Mouse (Mus musculus) small intestine, adult 2 months (tissue): Measurements from ENCODE around the gene Capn11. TPM values are rescaled to one million over a fixed set of nuclear protein-coding genes. Genes with fewer than 3 reads are reported as not detected.
A peak's percentile ranks its signal among the peaks of the same experiment; 100 is the strongest.

Source experiments
- H3K27ac ChIP-seq: fragments of 200-500 bp; 2 replicates; pipeline ENCODE4 v1.5.1; 2012; ENCODE audit warnings: low read depth, low read length, control low read depth, inconsistent platforms; ENCODE audit not compliant: insufficient read depth
- H3K27me3 ChIP-seq: fragments of 200-500 bp; 2 replicates; pipeline ENCODE4 v1.6.1; 2012; ENCODE audit warnings: mild to moderate bottlenecking, moderate library complexity, low read length, inconsistent platforms; ENCODE audit not compliant: control insufficient read depth, insufficient read depth
- H3K36me3 ChIP-seq: fragments of 200-500 bp; 2 replicates; pipeline ENCODE4 v1.6.1; 2012; ENCODE audit warnings: mild to moderate bottlenecking, low read length, control low read depth, inconsistent platforms; ENCODE audit not compliant: control insufficient read depth, insufficient read depth
- H3K4me1 ChIP-seq: fragments of 200-500 bp; 2 replicates; pipeline ENCODE4 v1.6.1; 2012; ENCODE audit warnings: low read length, inconsistent platforms, mixed read lengths; ENCODE audit not compliant: control insufficient read depth, insufficient read depth, insufficient read length
- H3K4me3 ChIP-seq: fragments of 200-500 bp; 2 replicates; pipeline ENCODE4 v1.5.1; 2012; ENCODE audit warnings: low read depth, mild to moderate bottlenecking, control low read depth, inconsistent platforms, low read length, moderate library complexity
- CTCF ChIP-seq: fragments of 200-500 bp; IDR thresholded peaks from 2 replicates; pipeline ENCODE4 v1.5.1; 2012; ENCODE audit warnings: low read depth, mild to moderate bottlenecking, control low read depth, inconsistent platforms, low read length, moderate library complexity, mixed read lengths; ENCODE audit not compliant: insufficient replicate concordance, insufficient read length; ENCODE audit errors: extremely low read depth
- POLR2A ChIP-seq: fragments of 200-500 bp; IDR thresholded peaks from 2 replicates; pipeline ENCODE4 v1.6.1; 2012; ENCODE audit warnings: low read depth, mild to moderate bottlenecking, control low read depth, inconsistent platforms, low read length, moderate library complexity
- WGBS: fragments of 180-500 bp; shearing (Covaris S2); methylation state at CpG from one replicate; pipeline ENCODE4 v1.1.7; 2018; 5-methylcytosine and 5-hydroxymethylcytosine counted together
- polyA plus RNA-seq: library from polyadenylated mRNA; depleted of rRNA; stranded (reverse); fragments of >200 nt; gene quantifications from 2 replicates; pipeline ENCODE4 v1.2.3, GENCODE M21; 2012

The Capn11 gene
- polyA plus RNA-seq, 1 experiment, result not detected

GRCm38 (mm10) chr17:45699039-45699740 lies 40.1 kb upstream of the Capn11 start:
- TF ChIP-seq POLR2A (no peak), CTCF (no peak)
- 38% methylated on average over 3 of the region's 3 CpGs for WGBS
- H3K4me1 ChIP-seq, result peaks cover 29% of the 10 kb centered on the region
- H3K4me3 ChIP-seq, result no peak overlapping the region
- no peaks in the 10 kb centered on the region for H3K27me3 ChIP-seq
- peak overlapping the region; percentile 73 for H3K27ac ChIP-seq
- H3K36me3 ChIP-seq, result peaks cover 6% of the 10 kb centered on the region

DNA sequence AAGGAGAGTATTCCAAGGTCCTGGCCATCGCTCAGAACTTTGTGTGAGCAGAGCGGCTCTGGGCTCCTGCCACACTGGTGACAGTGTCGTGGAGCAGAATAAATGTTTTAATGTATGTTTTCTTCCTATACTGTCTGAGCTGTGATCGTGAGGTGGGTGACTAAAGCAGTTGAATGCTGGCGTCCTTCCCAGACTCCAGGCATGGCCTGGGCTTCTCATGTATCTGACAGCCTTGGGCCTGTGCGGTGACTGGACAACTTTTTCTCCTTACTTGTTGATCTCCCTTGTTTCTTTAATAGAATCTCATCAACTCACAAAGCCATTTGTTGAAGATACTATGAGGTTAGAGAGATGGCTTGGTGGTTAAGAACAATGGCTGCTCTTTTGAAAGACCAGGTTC lies 39.2 kb upstream of the Capn11 start:
- Histone ChIP-seq H3K4me3 (no peak overlapping the region), H3K36me3 (peaks cover 6% of the 10 kb centered on the region), H3K4me1 (peaks cover 34% of the 10 kb centered on the region), H3K27ac (peak overlapping the region; percentile 23; the same call in 1 of the 2 replicates), H3K27me3 (no peaks in the 10 kb centered on the region)
- TF ChIP-seq CTCF (no peak), POLR2A (no peak)
- WGBS, result 69% methylated on average over 6 of the region's 6 CpGs

DNA sequence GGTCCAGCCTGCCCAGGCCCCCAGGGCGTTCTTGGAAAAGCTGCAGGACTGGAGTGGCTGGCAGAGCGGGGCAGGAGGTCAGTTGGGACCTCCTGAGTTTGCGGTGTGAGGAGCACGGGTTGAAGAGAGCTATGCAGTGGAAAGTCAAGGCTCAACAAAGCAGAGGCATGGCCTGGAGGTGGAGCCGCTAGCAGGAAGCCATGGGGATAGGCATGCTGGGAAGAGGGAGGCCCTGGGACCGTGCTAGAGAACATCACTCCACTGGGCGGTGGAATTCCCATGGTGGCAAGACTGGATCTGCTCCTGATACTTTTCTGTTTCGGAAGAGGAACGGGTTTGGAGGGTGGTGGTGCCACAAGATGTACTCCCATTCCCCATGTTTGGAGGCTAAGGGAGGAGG lies 37.9 kb upstream of the Capn11 start:
- peaks cover 41% of the 10 kb centered on the region for H3K4me1 ChIP-seq
- 92% methylated on average over 9 of the region's 9 CpGs for WGBS
- H3K4me3 ChIP-seq, result no peak overlapping the region
- H3K27me3 ChIP-seq, result no peaks in the 10 kb centered on the region
- TF ChIP-seq CTCF, result no peak
- no peak for TF ChIP-seq POLR2A
- no peak overlapping the region for H3K27ac ChIP-seq
- H3K36me3 ChIP-seq, result peaks cover 6% of the 10 kb centered on the region

DNA sequence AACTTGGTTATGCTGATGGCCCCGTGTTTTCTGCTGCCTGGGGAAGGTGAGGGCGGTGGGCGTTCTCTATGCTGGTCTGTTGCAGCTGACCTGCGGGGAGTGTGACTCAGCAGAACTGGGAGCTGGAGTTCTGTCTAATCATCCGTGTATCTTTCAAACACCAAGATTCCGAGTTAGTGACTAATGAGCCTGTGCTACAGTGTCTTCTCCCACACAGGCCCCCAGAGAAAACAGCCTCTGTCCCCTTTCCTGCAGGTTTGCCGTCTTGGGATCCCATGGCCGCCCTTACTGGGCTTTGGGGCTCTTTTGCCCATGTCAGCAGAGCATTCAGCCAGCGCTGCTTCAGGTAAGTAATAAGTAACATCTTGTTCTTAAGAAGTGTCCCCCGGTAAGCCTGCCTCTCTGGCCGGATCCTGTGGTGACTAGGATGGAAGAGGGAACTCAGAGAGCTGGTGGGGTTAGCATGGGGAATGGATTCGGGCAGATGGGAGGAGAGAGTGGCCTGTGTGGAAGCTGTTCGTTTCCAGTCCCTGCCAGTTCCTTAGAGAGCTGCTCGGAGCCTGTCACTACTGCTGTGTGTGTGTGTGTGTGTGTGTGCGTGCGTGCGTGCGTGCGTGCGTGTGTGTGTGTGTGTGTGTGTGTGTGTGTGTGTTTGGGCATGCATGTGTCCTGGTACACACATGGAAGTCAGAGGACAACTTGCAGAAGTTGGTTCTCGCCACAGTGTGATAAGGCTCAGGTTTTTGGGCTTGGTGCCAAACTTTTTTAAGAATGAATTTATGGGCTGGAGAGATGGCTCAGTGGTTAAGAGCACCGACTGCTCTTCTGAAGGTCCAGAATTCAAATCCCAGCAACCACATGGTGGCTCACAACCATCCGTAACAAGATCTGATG lies 36.3 kb upstream of the Capn11 start:
- Histone ChIP-seq H3K36me3 (peaks cover 6% of the 10 kb centered on the region), H3K4me1 (peaks cover 44% of the 10 kb centered on the region), H3K27ac (no peak overlapping the region), H3K27me3 (no peaks in the 10 kb centered on the region), H3K4me3 (no peak overlapping the region)
- TF ChIP-seq POLR2A, result no peak
- no peak for TF ChIP-seq CTCF
- 55% methylated on average over 23 of the region's 23 CpGs for WGBS

DNA sequence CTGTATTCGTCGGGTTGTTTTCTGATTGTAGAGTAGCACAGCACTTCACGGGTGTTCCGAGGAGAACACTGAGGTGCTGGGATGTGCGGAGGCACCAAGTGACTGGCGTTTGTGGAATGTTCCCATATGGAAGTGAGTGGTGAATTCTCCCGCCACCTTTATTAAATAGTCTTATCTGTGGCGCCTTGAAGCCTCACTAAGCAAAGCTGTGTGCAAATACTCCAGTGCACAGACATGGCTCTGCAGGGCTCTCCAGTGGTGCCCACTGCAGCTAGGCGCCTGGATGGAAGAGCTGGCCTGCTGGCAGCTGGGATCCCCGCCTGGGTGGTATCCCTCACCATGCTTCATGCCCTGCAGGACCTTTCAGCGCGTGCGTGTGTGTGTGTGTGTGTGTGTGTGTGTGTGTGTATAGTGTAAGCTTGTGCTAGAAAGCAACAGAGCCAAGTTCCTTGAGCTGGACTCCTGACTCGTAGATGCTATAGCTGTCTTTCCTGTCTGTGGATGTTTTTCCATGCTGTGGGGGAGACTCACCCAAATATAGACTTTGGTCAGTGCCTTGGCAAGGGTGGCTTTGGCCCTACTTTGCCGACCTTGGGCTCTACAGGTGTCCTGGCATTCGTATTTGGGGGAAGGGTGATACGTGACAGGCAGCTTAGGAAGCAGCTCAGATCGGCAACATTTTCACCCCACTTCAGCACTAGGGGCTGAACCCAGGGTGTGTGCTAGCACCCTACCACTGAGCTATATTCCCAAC lies 34.9 kb upstream of the Capn11 start:
- Histone ChIP-seq H3K4me1 (peaks cover 35% of the 10 kb centered on the region), H3K36me3 (peaks cover 6% of the 10 kb centered on the region), H3K27me3 (no peaks in the 10 kb centered on the region), H3K4me3 (no peak overlapping the region), H3K27ac (no peak overlapping the region)
- WGBS, result 55% methylated on average over 18 of the region's 18 CpGs
- TF ChIP-seq CTCF (no peak), POLR2A (no peak)

GRCm38 (mm10) chr17:45692159-45692558 lies 33.0 kb upstream of the Capn11 start:
- peak overlapping the region; percentile 34 for H3K27ac ChIP-seq
- H3K4me3 ChIP-seq, result no peak overlapping the region
- no peaks in the 10 kb centered on the region for H3K27me3 ChIP-seq
- H3K36me3 ChIP-seq, result no peaks in the 10 kb centered on the region
- TF ChIP-seq CTCF (no peak), POLR2A (no peak)
- H3K4me1 ChIP-seq, result peaks cover 30% of the 10 kb centered on the region
- WGBS, result 33% methylated on average over 5 of the region's 5 CpGs

DNA sequence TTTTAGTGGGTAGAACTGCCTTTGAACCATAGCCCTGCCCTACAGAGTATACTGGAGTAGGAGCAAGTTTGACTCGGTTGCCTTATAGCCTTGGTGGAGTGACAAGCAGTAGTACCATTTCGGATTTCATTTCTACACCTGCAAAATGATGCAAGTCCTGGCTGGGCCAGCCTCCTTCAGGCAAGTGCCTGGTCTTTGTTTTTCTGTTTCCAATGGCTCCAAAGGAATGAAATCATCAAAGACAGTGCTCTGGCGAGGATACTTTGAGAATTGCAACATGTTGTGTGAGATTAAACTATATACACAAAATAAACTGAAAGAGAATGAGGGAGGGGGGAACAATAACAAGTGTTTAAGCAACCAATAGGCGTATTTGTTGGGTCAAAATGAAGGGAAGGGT lies 30.9 kb upstream of the Capn11 start:
- peaks cover 32% of the 10 kb centered on the region for H3K4me1 ChIP-seq
- H3K36me3 ChIP-seq, result no peaks in the 10 kb centered on the region
- 93% methylated on average over 4 of the region's 4 CpGs for WGBS
- H3K27ac ChIP-seq, result no peak overlapping the region
- H3K27me3 ChIP-seq, result no peaks in the 10 kb centered on the region
- no peak for TF ChIP-seq POLR2A
- TF ChIP-seq CTCF, result no peak
- no peak overlapping the region for H3K4me3 ChIP-seq
